Mouse (Mus musculus) kidney, postnatal 25 days (tissue): Measurements from ENCODE around the gene Nek11.

ENCODE experiments used
- DNase-seq, 2 experiments: peaks; one replicate each; pipeline ENCODE4 v3.0.0; 2021; ENCODE audit warnings: mixed read lengths in 2 of 2

The Nek11 gene

DNA sequence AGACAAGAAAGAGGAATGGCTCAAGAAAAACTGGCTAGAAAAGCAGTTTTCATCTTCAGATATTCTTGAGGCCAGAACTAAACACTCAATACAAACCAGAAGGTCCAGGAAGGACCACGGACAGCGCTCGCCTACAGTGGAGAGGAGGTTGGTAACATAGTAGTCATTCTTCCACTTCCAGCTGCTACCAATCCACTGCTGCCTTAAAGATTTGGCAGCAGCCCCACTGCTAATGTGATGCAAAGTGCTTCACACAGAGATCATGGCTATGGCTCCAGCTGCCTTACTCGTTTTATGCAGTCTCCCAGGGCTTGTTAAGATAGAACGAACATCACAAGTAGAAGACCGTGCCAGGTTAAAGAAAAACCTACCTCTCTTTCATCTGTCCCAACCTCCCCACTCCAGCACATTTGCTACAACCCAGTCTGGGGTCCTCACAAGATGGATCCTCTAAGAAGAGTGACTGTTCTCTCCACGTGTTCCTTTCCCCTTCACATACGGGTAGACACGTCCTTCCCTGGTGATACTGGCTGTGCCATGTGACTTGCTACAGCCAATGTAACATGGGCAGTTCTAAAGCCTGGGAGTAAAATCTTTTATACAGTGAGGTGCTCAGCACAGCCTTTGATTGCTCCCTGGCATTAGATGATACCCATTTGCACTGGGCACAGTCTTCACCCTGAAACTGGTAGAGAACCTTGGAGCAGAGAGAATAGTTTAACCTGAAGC lies 85.6 kb downstream of the Nek11 start:
- DNase-seq, result peak in 1 of 2 experiments; percentile 8

DNA sequence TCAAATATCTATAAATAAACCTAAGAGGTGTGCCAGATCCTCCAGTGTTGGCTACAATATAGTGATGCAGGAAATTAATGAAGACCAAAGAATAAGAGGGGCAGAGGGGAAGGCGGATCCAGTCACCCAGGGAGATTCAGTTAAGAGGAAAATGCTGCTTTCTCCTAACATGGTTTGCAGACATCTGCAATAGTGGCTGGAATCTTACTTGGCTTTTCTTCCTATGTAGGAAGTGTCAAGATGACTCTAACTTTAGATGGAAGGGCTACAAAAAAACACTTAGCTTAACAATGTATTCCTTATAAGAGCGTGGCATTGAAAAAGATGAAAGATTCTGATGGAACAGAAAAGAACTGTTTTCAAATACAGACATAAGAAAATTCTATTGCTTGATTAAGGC lies 89.3 kb downstream of the Nek11 start:
- no peak for DNase-seq

DNA sequence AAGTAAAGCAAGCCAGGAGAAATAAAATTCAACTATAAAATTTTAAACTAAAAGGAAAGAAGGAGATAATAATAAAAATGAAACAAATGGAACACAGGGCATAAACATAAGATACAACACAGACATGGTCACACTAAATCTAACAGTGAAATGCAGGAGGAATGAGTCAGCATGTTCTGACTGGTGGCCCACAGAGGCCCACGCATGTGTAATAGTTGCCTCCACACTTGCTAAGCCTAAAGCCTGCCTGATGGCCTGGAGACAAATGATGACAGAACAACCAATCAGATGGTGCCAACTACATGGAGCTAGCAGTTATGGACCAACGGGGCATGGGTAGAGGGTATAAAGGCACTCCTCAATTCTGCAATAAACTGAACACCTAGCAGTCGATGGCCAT lies 93.1 kb downstream of the Nek11 start:
- DNase-seq, result no peak

DNA sequence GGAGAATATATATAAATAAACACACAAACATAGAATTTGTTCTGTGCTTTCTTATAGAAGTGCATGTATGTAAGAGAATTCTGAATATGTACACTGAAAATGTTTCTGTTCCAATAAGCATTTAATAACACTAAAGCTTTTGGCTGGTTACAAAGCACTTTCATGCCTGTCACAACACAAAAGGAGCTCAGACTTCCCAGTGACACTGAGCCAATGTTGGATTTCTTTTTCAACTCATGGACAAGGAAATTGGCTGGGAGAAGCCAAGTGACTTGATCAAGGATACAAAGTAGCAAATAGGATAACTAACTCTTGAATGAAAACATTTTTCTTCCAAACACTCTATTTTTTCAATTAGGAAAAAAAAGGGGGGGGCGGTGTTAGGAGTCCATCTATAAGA lies 93.9 kb downstream of the Nek11 start:
- no peak for DNase-seq

DNA sequence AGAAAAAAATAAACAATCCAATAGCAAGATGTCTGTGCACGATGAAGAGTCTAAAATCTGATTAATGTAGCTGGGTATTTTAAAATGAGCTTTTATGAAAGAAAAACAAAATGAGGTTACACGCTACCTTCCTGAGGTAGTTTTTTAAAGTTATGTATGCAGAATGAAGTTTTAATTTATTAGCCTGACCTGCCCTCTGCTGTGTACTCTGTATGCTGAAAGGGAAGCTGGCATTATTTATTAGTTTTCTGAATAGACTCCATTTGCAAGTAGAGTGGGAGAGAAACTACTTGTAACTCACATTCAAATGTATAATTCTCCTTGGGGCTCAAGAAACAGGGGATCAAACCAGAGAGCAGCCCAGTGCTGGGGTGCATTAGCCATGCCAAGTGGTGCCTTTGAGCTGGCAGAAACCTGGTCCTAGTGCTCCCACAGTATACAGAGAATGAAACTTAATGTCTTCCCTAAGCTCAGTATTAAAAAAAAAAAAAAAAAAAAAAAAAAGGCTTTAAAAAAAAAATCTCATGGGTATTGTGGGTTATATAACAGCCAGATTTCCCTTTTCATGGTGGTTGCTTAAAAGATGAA lies 94.5 kb downstream of the Nek11 start:
- no peak for DNase-seq

DNA sequence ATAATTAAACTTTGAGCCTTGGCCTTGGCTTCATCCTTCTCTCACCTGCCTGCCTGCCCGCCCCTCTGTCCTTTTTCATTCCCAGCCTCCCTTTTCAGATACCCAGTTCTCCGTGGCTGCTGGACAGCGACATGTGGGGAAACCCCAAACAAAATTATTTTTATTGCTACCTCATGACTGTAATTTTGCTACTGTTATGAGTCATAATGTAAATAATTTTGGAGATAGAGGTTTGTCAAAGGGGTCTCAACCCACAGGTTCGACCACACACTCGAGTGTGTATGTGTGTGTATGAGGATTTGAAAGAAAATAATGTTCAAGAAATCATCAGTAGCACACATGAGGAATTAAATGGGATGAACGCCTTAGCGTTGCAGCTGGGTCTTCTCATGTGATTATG lies 110.7 kb downstream of the Nek11 start:
- no peak for DNase-seq

DNA sequence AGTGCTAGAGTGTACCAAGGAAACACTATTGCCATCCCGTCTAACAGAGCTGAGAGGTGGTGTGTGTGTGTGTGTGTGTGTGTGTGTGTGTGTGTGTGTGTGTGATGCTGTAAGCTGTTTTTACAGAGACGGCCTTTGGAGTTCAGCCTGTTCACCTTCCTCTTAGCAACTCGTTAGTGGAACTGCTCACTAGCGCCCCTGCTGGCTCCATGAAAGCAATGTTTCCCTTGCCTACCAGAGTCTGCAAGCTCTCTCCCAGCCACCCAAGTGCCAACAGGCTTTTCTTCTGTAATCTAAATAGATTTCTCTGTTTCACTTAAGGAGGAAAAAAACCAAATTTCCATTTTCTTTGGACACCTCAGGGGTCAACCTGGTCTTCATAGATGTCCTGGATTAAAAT lies 112.6 kb downstream of the Nek11 start:
- peak in 1 of 2 experiments; percentile 27 for DNase-seq

DNA sequence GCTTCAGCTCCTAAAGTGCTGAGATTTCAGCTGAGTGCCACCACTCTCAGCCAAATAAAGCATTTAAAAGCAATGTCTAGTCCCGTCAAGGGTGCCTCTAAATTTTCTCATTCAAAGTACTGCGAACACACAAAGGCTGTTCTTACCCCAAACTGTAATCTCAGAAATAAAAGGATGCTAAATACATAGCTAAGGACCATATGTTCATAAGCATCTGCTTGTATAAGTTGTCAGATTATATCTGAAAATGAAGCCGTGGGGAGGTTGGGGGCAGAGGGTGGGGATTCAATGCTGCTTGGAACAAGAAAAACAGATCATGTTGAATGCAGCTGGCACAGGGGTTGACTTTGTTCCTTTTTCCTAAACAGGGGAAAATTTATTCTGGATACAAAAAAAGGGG lies 120.4 kb downstream of the Nek11 start:
- no peak for DNase-seq

DNA sequence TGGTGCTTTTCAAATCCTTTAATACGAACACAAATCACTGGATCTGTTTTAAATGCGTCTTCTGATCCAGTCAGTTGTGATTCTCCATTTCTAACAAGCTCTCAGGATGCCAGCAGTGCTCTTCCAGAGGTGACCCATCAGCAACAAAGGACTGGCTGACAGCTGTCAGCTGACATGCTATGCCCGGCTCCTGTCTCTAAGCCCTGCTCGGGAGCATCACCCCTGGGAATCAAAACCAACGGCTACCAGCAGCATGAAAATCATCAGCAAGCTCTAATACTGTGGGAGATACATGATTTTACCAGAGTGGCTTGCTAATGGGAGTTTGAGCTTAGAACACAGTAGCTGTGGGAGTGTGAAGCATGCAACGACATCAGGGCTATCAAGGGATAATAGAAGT lies 121.0 kb downstream of the Nek11 start:
- no peak for DNase-seq

DNA sequence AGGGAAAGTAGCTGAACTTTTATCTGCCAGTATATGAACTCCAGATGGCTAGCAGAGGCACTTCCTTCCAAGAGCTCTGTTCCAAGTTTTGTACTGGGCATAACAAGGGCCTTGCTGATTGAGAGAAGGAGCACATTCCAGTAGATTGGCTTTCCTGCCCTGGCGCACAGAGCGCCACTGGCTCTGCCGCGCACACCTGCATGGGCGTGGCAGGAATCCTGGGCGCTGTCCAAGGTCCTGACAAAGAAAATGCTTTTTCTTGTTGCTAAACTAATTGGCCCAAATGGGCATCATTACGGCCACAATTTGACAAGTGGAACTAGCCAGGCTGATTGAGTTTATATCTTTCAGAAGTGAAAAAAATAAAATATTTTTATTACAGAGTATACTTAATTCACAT lies 123.1 kb downstream of the Nek11 start:
- DNase-seq, result peak in 1 of 2 experiments; percentile 58

DNA sequence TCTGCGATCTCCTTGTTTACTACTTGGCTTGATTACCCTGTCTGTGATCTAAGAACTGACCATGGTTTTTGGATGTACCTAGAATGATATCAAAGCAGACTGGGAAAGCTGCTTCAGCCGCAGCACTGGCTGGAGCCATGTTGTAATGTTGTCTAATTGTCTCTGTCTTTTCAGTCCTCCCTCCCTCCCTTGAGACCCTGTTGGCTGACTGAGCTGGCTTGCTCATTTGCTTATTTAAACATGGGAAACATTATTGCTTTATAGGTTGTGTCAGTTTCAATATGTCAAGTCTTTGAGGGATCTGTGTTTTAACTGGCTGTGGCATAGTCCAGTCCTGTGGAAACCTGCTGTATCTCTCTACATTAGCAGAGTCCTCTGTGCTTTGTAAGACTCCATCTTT lies 132.2 kb downstream of the Nek11 start:
- DNase-seq, result no peak

DNA sequence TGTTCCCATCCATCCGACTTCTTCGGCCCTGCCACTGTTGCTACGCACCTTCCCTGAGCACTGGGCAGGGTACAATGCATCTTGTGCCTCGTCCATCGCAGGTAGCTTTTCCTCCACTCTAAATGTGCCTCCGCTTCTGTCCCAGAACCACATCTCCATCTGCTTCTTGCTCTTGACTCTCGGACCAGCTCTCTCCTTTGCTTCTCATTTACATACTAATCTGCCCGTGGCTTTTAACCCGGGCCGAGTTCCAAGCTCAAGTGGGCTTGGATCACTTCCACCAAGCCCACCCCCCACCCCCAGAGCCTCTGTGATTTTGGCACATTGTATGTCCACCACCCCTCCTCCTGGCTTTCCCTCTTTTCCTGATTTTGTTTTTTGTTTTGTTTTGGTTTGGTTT lies 137.7 kb downstream of the Nek11 start:
- no peak for DNase-seq

DNA sequence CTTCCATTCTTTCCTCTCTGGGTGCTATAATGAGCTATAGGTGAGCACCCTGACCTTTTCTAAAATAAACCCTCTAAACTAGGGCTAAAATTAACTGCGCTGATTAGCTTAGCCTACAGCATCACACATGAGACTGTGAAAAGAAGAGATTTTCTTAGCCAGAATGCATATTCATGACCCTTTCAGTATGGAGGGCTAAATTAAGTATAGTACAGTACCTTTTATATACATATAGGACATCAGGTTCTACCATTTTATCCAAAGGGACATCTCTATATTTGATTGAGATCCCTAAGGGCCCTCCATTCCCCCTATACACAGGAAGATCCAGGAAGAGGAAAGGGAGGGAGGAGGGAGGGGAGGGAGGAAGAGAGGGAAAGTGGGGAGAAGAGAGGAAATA lies 141.2 kb downstream of the Nek11 start:
- no peak for DNase-seq

DNA sequence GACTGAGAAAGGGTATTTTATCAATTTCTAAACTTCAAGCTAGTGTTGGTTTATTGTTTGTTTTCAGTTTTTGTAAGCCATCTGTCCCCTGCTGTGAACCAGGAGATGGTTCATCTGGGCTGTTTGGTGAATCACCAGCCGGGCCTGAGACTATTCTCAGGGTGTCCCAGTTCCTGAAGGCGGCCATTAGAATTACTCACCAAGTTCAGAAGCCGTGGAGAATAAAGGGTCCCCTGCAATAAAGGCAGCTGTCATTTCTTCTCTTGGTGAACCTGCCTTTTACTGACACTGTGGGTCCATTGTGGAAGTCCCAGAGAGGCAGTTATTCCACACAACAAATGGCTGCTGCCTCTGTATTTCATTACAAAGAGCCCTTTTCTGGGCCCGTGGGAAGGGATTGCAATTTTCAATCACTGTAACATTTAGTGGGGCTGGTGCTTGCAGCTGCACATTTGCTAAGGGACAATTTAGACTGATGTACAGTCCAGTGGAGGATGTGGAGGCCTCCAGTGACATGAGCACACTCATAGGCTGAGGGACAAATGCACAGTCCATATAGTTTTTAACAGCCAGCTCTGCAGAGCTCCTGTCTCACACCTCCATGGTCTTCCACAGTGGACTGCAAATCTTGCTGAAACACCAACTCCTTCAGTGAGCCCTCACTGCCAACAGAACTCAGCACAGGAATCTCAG lies 142.8 kb downstream of the Nek11 start:
- no peak for DNase-seq

DNA sequence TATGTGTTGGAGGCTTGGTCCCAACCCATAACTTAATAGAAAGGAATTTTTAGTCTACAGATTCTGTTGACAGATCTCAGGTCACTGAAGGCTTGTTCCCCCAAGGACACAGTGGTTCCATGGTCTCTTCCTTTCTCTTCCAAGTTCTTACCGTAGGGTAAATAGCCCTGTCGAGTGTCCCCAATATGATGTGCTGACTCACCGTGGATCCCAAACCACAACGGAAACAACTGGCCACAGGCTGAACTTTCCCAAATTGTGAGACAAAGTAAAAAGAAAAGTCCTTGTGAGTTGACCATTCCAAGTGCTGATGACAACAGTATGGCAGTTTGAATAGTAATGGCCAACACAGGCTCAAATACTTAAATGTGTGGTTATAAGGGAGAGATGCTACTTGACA lies 144.1 kb downstream of the Nek11 start:
- DNase-seq, result no peak

DNA sequence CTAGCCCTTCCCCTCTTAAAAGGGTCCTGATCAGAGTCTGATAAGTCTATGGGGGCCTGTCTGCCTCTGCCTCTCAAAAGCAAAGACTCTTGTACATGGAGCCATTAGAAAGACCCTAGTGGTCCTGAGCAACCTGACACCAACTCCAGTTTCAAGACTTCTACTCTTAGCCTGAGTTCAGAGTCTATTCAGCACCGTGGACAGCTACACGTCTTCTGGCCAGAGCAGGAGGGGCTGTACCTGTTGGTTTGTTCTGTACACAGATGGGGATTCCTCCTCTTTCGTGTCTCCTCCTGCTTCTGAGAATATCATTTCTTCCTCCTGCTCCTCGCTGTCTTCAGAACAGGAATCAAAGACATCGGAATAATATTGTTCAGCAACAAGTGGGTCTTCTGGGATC lies 151.3 kb downstream of the Nek11 start:
- peak in 1 of 2 experiments; percentile 45 for DNase-seq

DNA sequence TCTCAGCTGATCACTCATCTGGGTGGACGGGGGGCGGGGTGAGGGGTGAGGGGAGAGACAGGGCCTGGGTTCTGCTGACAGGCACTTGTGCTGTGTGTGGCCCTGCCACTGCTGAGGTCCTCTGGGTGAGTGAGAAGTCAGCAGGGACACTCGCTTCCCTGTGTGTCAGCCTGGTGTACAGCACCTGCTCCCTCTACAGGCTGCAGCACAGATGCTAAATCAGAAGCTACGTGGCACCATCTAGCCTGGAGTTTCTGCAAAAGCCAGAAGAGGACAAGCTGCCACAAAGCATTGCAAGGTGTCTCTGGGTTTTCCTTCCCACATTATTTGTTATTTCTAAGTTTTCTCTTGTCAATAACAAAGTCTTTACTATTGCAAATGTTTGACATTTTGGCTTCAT lies 180.9 kb downstream of the Nek11 start:
- DNase-seq, result no peak

DNA sequence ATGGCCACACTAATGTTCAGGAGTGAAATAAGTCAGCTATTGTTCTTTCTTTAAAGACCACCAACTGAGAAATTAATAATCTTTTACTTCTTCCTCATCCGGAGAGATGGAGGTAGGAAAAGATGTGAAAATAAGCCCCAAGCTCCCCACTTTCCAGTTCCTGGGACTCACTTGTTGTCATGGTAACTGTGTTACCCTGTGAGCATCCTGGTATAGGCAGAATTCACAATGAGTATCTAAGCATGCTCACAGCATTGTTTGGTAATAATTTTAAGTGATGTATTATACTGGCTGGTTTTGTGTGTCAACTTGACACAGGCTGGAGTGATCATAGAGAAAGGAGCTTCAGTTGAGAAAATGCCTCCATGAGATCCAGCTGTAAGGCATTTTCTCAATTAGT lies 195.0 kb downstream of the Nek11 start:
- DNase-seq, result no peak

DNA sequence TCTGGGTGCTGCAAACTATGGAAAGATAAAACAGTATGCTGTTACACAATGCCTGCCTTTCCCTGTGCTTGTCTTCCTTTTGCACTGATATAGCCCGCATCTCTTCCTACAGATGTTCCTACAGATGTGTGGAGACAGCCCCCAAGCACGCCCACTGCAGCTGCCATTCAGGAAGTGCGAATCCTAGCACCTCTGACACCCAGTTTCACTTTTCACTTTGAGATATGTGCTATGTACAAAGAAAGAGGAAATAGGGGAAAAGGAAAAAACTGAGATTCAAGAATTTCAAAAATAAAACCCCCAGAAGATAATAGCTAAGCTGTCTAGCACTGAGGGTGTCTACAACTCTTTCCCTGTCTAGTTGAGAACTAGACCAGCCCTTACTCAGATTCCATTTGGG lies 208.6 kb downstream of the Nek11 start:
- DNase-seq, result no peak

DNA sequence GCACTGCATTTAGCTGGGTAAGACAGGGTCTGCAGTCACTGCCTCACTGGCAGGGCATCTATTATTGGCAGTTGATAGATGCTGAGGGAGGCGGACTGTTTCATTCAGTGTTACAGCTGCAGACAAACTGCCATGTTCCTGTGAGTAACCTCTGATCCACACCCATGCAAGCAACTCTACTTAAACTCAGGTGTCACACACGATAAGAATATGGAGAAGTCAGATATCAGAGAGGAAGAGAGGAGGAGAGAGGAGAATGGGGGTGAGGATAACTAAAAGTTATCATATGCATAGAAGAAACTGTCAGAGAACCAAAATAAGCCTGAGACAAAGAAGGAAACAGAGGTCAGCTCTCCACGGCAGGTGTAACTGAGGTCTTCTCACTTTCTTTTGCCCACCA lies 212.9 kb downstream of the Nek11 start:
- DNase-seq, result no peak

DNA sequence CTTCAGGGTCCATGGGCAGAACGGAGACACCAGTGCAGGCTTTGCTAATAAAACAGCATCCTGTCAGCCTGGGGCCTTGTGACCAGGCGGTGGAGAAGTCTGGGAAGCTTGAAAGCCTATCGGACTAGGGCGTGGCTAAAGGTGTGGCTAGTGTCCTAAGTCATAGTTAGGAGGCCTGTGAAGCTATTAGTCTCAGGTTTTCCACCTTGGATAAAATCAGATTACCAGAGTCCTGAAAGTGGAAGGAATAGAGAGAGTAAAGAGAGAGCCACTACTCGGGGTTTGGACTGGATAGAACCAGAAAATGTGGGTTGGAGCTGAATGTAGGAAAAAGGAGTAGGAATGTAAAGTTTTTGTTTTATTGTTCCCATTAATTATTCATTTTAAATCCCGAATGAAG lies 250.3 kb downstream of the Nek11 start, which contains the start of gene 1700080E11Rik:
Gene 1700080E11Rik, minus strand, starts transcription at position 101 of the 400 bp plus-strand sequence.
- DNase-seq, result no peak

DNA sequence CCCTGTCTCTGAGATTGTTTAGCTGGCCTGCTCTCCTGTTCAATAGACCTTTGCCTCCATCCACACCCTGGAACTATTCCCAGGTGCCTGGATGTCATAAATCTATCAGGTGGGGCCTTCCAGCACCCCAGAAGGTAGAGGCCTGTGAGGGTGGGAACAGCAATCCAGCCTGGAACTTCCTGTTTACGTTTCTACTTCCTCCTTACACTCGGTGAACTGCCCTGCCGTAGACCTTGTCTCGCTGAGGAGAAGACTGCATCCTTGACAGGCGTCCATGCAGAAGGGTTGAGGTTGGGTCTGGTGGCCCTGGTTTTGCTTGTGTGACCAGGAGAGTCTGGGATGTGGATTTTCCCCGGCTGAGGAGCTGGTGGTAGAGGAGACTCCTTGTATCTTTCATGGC lies 256.1 kb downstream of the Nek11 start:
- DNase-seq, result no peak

DNA sequence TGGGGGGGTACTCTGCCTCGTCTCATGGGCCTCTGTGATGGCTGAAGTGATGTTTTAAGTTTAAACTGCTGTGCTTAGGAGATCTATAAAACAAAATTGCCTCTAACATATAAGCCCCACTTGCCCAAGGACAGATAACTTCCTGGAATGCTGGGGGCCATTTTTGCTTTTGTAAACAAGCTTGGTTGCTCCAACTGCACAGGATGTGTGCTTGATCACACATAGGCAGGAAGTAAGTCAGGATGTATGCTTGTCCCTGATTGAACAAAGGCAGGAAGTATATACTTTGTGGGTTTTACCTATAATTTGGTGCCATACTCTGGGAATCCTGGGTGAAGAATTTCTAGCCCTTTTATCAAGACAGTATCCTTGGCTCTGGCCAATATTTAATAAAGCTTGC lies 258.9 kb downstream of the Nek11 start:
- no peak for DNase-seq

DNA sequence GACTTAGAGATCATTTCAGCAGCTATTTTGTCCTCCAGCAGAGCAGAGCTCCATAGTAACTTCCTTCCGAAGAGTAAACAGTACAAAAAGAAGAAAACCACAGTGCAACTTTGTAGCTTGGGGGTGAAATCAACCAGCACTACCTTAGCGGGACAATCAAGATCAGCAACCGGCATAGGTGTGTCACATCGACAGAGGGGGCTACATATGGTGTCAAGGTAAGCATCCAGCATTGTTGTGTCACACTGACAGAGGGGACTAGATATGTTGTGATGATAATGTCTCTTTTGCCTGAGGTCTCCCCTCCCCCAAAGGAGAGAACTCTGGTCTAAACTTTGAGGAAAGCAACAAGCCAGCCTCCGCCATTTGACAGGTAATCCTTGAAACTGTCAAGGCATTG lies 260.8 kb downstream of the Nek11 start:
- DNase-seq, result no peak
